Comparison of ENCODE assay signal across 9 mouse cellular contexts in genomic region chr14:32801016-32801661, GRCm38 (mm10). TPM values are rescaled to one million over a fixed set of nuclear protein-coding genes. Genes with fewer than 3 reads are reported as not detected.
DNase-seq lines count a peak whose midpoint lies in the region.
"Had no signal": no experiment of that assay in that cellular context is flagged by ENCODE, and none has a peak within 500 bp of the region (broad histone marks: within the 10 kb centered on the region; RNA-seq: fewer than 3 reads in every experiment).

No protein-coding gene starts in this region.

- intact Hi-C loops in heart, postnatal 25 days (cut with DNase I), result no loop called here

- DNase-seq in heart, adult 18-20 months, result peak; percentile 35 to 36
- DNase-seq in heart, postnatal 25 days (ENCODE audit: low spot score), result no peak
- peak; percentile 38 for DNase-seq in right cerebral cortex, postnatal 14 days
- no peak for DNase-seq in right cerebral cortex, postnatal 36 days (ENCODE audit: low spot score in 2 of 2)
- peak; percentile 11 for DNase-seq in gastrocnemius, postnatal 25 days
- DNase-seq in lung, postnatal 10 days, result peak; percentile 52
- DNase-seq in adipocyte (ENCODE audit: low spot score), result no peak
- no peak for DNase-seq in spleen, postnatal 10 days (ENCODE audit: low spot score in 2 of 2)

RNA-seq across cellular contexts. Expression of gene Tmem273, which starts 15.4 kb away (rescaled TPM):
- total RNA-seq in heart, adult 18-20 months (2021), result under 1 TPM; 0.39 to 0.50 TPM
- total RNA-seq in heart, postnatal 25 days (2021), result under 1 TPM; 0.45 to 0.91 TPM
- total RNA-seq in gastrocnemius, postnatal 25 days (2021), result not detected

RNA-seq across cellular contexts. Expression of gene Fam170b, which starts 32.6 kb away (rescaled TPM):
- total RNA-seq in heart, adult 18-20 months (2021), result not detected
- not detected for total RNA-seq in heart, postnatal 25 days (2021)
- total RNA-seq in gastrocnemius, postnatal 25 days (2021), result not detected
- total RNA-seq: neutrophil, adult 5-6 weeks had no signal

RNA-seq across cellular contexts. Expression of gene Vstm4, which starts 55.4 kb away (rescaled TPM):
- 1 to 10 TPM; 8.4 to 8.7 TPM for total RNA-seq in heart, adult 18-20 months (2021)
- 10 to 100 TPM; 10.2 to 12.4 TPM for total RNA-seq in heart, postnatal 25 days (2021)
- total RNA-seq in gastrocnemius, postnatal 25 days (2021), result 1 to 10 TPM; 2.5 to 3.0 TPM
- total RNA-seq: neutrophil, adult 5-6 weeks had no signal

Comparison
In these comparisons a context has a peak if more than half of its experiments do, and no peak if none do; other contexts are left out.
1. DNase-seq: peak in heart, adult 18-20 months (2 of 2), right cerebral cortex, postnatal 14 days (single experiment), gastrocnemius, postnatal 25 days (single experiment) and lung, postnatal 10 days (single experiment); none in heart, postnatal 25 days (single experiment), right cerebral cortex, postnatal 36 days (0 of 2), adipocyte (single experiment) and spleen, postnatal 10 days (0 of 2).